In genomic region chr5:52617711-52618347, GRCm38 (mm10) we compare ENCODE assay signal across 8 mouse cellular contexts. TPM values are rescaled to one million over a fixed set of nuclear protein-coding genes. Genes with fewer than 3 reads are reported as not detected.
DNase-seq lines count a peak whose midpoint lies in the region; ATAC-seq lines count a peak whose summit lies in the region.

No protein-coding gene starts in this region.

- H3K27ac ChIP-seq in heart, embryonic 15.5 days, result peak overlapping the region; percentile 94
- H3K27ac ChIP-seq in hindbrain, embryonic 11.5 days (ENCODE audit: low read depth, low read length), result no peak overlapping the region
- H3K27ac ChIP-seq in midbrain, embryonic 12.5 days (replicated peaks), result peak overlapping the region; percentile 56

- H3K4me3 ChIP-seq in heart, embryonic 15.5 days, result peak overlapping the region; percentile 44
- 0 out of 2 replicates have a peak overlapping the region, but pooled peaks have one; percentile 39 for H3K4me3 ChIP-seq in hindbrain, embryonic 11.5 days (ENCODE audit: low read depth, low read length)
- peak overlapping the region; percentile 44 for H3K4me3 ChIP-seq in midbrain, embryonic 12.5 days

- DNase-seq in heart, adult 8-10 months (ENCODE audit: low spot score), result no peak
- peak; percentile 55 for DNase-seq in brain, adult 2 months (ENCODE audit: low read depth, low spot score)
- peak; percentile 4 for DNase-seq in hindbrain, embryonic 11.5 days (ENCODE audit: low spot score)
- no peak for DNase-seq in right cerebral cortex, postnatal 25 days
- DNase-seq in natural killer cell, adult 2 months (ENCODE audit: low spot score in 2 of 2), result no peak
- no peak for DNase-seq in frontal cortex, adult 2 months (ENCODE audit: extremely low spot score in 1 of 2, low spot score in 1 of 2)

- peak overlapping the region; percentile 69 for H3K4me2 ChIP-seq in heart, embryonic 15.5 days
- peak overlapping the region; percentile 68 for H3K4me2 ChIP-seq in hindbrain, embryonic 11.5 days (replicated peaks; ENCODE audit: low read depth, low read length)
- peak overlapping the region; percentile 72 for H3K4me2 ChIP-seq in midbrain, embryonic 12.5 days (replicated peaks)

- H3K9me3 ChIP-seq in heart, embryonic 15.5 days (replicated peaks), result no peaks in the 10 kb centered on the region
- no peaks in the 10 kb centered on the region for H3K9me3 ChIP-seq in hindbrain, embryonic 11.5 days (ENCODE audit: control insufficient read depth, low read length)
- 0 out of 2 replicates have a peak, but pooled peaks cover 10% of the 10 kb centered on the region for H3K9me3 ChIP-seq in midbrain, embryonic 12.5 days

- no peaks in the 10 kb centered on the region for H3K36me3 ChIP-seq in heart, embryonic 15.5 days
- no peaks in the 10 kb centered on the region for H3K36me3 ChIP-seq in hindbrain, embryonic 11.5 days (ENCODE audit: control insufficient read depth, insufficient read depth, low read length)
- no peaks in the 10 kb centered on the region for H3K36me3 ChIP-seq in midbrain, embryonic 12.5 days

- H3K27me3 ChIP-seq in heart, embryonic 15.5 days, result no peaks in the 10 kb centered on the region
- no peaks in the 10 kb centered on the region; the same call in 1 of the 2 replicates for H3K27me3 ChIP-seq in hindbrain, embryonic 11.5 days (ENCODE audit: control insufficient read depth, insufficient read depth, low read length)
- H3K27me3 ChIP-seq in midbrain, embryonic 12.5 days, result peaks cover 6% of the 10 kb centered on the region; the same call in 1 of the 2 replicates

- H3K4me1 ChIP-seq in heart, embryonic 15.5 days (replicated peaks), result peaks cover 38% of the 10 kb centered on the region
- H3K4me1 ChIP-seq in hindbrain, embryonic 11.5 days (replicated peaks; ENCODE audit: control insufficient read depth, insufficient read depth, low read length), result 0 out of 2 replicates have a peak, but pooled peaks cover 5% of the 10 kb centered on the region
- H3K4me1 ChIP-seq in midbrain, embryonic 12.5 days, result peaks cover 20% of the 10 kb centered on the region

- H3K9ac ChIP-seq in heart, embryonic 15.5 days, result 0 out of 2 replicates have a peak overlapping the region, but pooled peaks have one; percentile 40
- H3K9ac ChIP-seq in hindbrain, embryonic 11.5 days (ENCODE audit: low read depth, low read length), result no peak overlapping the region
- H3K9ac ChIP-seq in midbrain, embryonic 12.5 days (replicated peaks), result peak overlapping the region; percentile 44; the same call in 1 of the 2 replicates

- ATAC-seq in heart, embryonic 15.5 days (replicated peaks; ENCODE audit: insufficient number of reproducible peaks, insufficient read depth, low FRiP score, low read depth), result peak; percentile 29; the same call in 1 of the 2 replicates
- ATAC-seq in hindbrain, embryonic 11.5 days (ENCODE audit: low FRiP score), result peak; percentile 48
- ATAC-seq in midbrain, embryonic 12.5 days (ENCODE audit: low FRiP score, low read depth), result peak; percentile 48

- 41% methylated on average over 9 of the region's 9 CpGs for WGBS in heart, embryonic 15.5 days
- 44% methylated on average over 9 of the region's 9 CpGs for WGBS in hindbrain, embryonic 11.5 days
- 19% methylated on average over 9 of the region's 9 CpGs for WGBS in midbrain, embryonic 12.5 days

RNA-seq across cellular contexts. Expression of gene Lgi2, which starts 51.6 kb away (rescaled TPM):
- 1.7 and 2.7 TPM in 2 replicates for polyA plus RNA-seq in heart, embryonic 15.5 days (2015; fragmentation: Nextera tagmentation; extraction: Ambion mirVana)
- total RNA-seq in heart, adult 8-10 months (2022), result under 1 TPM; 0.47 to 0.97 (median 0.67) TPM
- polyA plus RNA-seq in hindbrain, embryonic 11.5 days (2014; fragmentation: Nextera tagmentation; extraction: Ambion mirVana), result 1.5 TPM in 2 replicates
- 1.4 and 1.9 TPM in 2 replicates for polyA plus RNA-seq in midbrain, embryonic 12.5 days (2016; fragmentation: Nextera tagmentation; extraction: Ambion mirVana)
- polyA plus RNA-seq in frontal cortex, adult 2 months (2012; rRNA removed), result 21.3 and 22.5 TPM in 2 replicates

RNA-seq across cellular contexts. Expression of gene Sepsecs, which starts 51.7 kb away (rescaled TPM):
- 5.1 and 6.6 TPM in 2 replicates for polyA plus RNA-seq in heart, embryonic 15.5 days (2015; fragmentation: Nextera tagmentation; extraction: Ambion mirVana)
- total RNA-seq in heart, adult 8-10 months (2022), result 1 to 10 TPM; 4.7 to 9.0 (median 6.9) TPM
- 7.2 and 7.6 TPM in 2 replicates for polyA plus RNA-seq in hindbrain, embryonic 11.5 days (2014; fragmentation: Nextera tagmentation; extraction: Ambion mirVana)
- polyA plus RNA-seq in midbrain, embryonic 12.5 days (2016; fragmentation: Nextera tagmentation; extraction: Ambion mirVana), result 8.5 and 9.4 TPM in 2 replicates
- 11.8 and 12.9 TPM in 2 replicates for polyA plus RNA-seq in frontal cortex, adult 2 months (2012; rRNA removed)

Comparison
In these comparisons a context has a peak if more than half of its experiments do, and no peak if none do; other contexts are left out.
1. DNase-seq: peak in brain, adult 2 months (single experiment) and hindbrain, embryonic 11.5 days (single experiment); none in heart, adult 8-10 months (single experiment), right cerebral cortex, postnatal 25 days (single experiment), natural killer cell, adult 2 months (0 of 2) and frontal cortex, adult 2 months (0 of 2).
2. Peak in every context shown above with its lines, with median percentiles within 50 percentile points of each other: ATAC-seq, H3K4me2 ChIP-seq and H3K4me3 ChIP-seq.